ENCODE assay signal across 9 mouse cellular contexts in genomic region chr8:110719898-110720653, GRCm38 (mm10). TPM values are rescaled to one million over a fixed set of nuclear protein-coding genes. Genes with fewer than 3 reads are reported as not detected.
DNase-seq lines count a peak whose midpoint lies in the region; ATAC-seq and TF ChIP-seq lines count a peak whose summit lies in the region.
"Had no signal": no experiment of that assay in that cellular context is flagged by ENCODE, and none has a peak within 500 bp of the region (broad histone marks: within the 10 kb centered on the region; RNA-seq: fewer than 3 reads in every experiment).

No protein-coding gene starts in this region.

- DNase-seq in lung, embryonic 14.5 days: no peak
- DNase-seq in lung, postnatal 14 days: no peak
- DNase-seq in left cerebral cortex, postnatal 25 days (ENCODE audit: low spot score in 2 of 2): no peak
- DNase-seq in spleen, postnatal 4 days (ENCODE audit: low spot score in 2 of 2): no peak

- H3K27ac ChIP-seq in lung, embryonic 14.5 days (ENCODE audit: low read depth): peak overlapping the region; percentile 97
- H3K27ac ChIP-seq in forebrain, embryonic 16.5 days (ENCODE audit: low read length): peak overlapping the region; percentile 88
- peak overlapping the region; percentile 85 for H3K27ac ChIP-seq in intestine, embryonic 16.5 days (ENCODE audit: low read length)
- peak overlapping the region; percentile 81 for H3K27ac ChIP-seq in olfactory bulb, adult 2 months (ENCODE audit: insufficient read depth, low read depth, low read length)
- H3K27ac ChIP-seq: liver, embryonic 15.5 days had no signal

- no peaks in the 10 kb centered on the region for H3K27me3 ChIP-seq in lung, embryonic 14.5 days (ENCODE audit: insufficient read depth, low read length)
- no peaks in the 10 kb centered on the region for H3K27me3 ChIP-seq in forebrain, embryonic 16.5 days (replicated peaks; ENCODE audit: control insufficient read depth, insufficient read depth, low read length)
- H3K27me3 ChIP-seq in intestine, embryonic 16.5 days (replicated peaks; ENCODE audit: control insufficient read depth, insufficient read depth, low read length): no peaks in the 10 kb centered on the region
- H3K27me3 ChIP-seq: Patski had no signal

- no peaks in the 10 kb centered on the region for H3K9me3 ChIP-seq in lung, embryonic 14.5 days (ENCODE audit: low read depth, low read length)
- H3K9me3 ChIP-seq in forebrain, embryonic 16.5 days (ENCODE audit: control insufficient read depth, low read length): no peaks in the 10 kb centered on the region
- H3K9me3 ChIP-seq in intestine, embryonic 16.5 days (ENCODE audit: control insufficient read depth, low read length): no peaks in the 10 kb centered on the region
- H3K9me3 ChIP-seq: liver, embryonic 15.5 days had no signal

- intact Hi-C loops in left cerebral cortex, postnatal 25 days (cut with DNase I): loop anchor here (2.0 kb wide), 1 partner anchor 55 kb away; no protein-coding TSS in a partner anchor

- peak overlapping the region; percentile 20; the same call in 1 of the 2 replicates for H3K9ac ChIP-seq in lung, embryonic 14.5 days
- H3K9ac ChIP-seq in forebrain, embryonic 16.5 days (replicated peaks; ENCODE audit: low read depth, low read length): peak overlapping the region; percentile 94
- peak overlapping the region; percentile 3; the same call in 1 of the 2 replicates for H3K9ac ChIP-seq in intestine, embryonic 16.5 days (ENCODE audit: low read depth, low read length)
- H3K9ac ChIP-seq: liver, embryonic 15.5 days had no signal

- peak overlapping the region; percentile 67; the same call in 1 of the 2 replicates for H3K4me3 ChIP-seq in lung, embryonic 14.5 days (ENCODE audit: low read depth, low read length)
- H3K4me3 ChIP-seq in forebrain, embryonic 16.5 days (replicated peaks; ENCODE audit: low read length): peak overlapping the region; percentile 82; the same call in 1 of the 2 replicates
- H3K4me3 ChIP-seq in intestine, embryonic 16.5 days (ENCODE audit: low read length): no peak overlapping the region
- no peak overlapping the region for H3K4me3 ChIP-seq in olfactory bulb, adult 2 months (ENCODE audit: insufficient read depth, low read depth, low read length)

- H3K4me2 ChIP-seq in lung, embryonic 14.5 days: peak overlapping the region; percentile 93
- peak overlapping the region; percentile 89 for H3K4me2 ChIP-seq in forebrain, embryonic 16.5 days (ENCODE audit: low read length)
- H3K4me2 ChIP-seq in intestine, embryonic 16.5 days (ENCODE audit: low read depth, low read length): no peak overlapping the region

- 47% methylated on average over 6 of the region's 6 CpGs for WGBS in lung, embryonic 14.5 days
- WGBS in forebrain, embryonic 16.5 days: 55% methylated on average over 6 of the region's 6 CpGs
- WGBS in intestine, embryonic 16.5 days: 51% methylated on average over 6 of the region's 6 CpGs
- 72% methylated on average over 6 of the region's 6 CpGs for WGBS in olfactory bulb, adult 2 months

- no peak for TF ChIP-seq POLR2A in olfactory bulb, adult 2 months (IDR thresholded peaks at IDR 0.05; ENCODE audit: insufficient read depth, low read depth, low read length)

- peaks cover 21% of the 10 kb centered on the region for H3K36me3 ChIP-seq in lung, embryonic 14.5 days (ENCODE audit: insufficient read depth)
- H3K36me3 ChIP-seq in forebrain, embryonic 16.5 days (ENCODE audit: control insufficient read depth, insufficient read depth): no peaks in the 10 kb centered on the region
- H3K36me3 ChIP-seq in intestine, embryonic 16.5 days (ENCODE audit: control insufficient read depth, insufficient read depth, low read length): no peaks in the 10 kb centered on the region
- H3K36me3 ChIP-seq: liver, embryonic 15.5 days had no signal

- TF ChIP-seq CTCF in lung, embryonic 14.5 days (IDR thresholded peaks at IDR 0.05; ENCODE audit: low read depth): no peak
- TF ChIP-seq CTCF in olfactory bulb, adult 2 months (IDR thresholded peaks at IDR 0.05; ENCODE audit: insufficient read depth, low read depth, low read length): no peak

- peaks cover 61% of the 10 kb centered on the region for H3K4me1 ChIP-seq in lung, embryonic 14.5 days (ENCODE audit: insufficient read depth)
- peaks cover 75% of the 10 kb centered on the region for H3K4me1 ChIP-seq in forebrain, embryonic 16.5 days (replicated peaks; ENCODE audit: control insufficient read depth, insufficient read depth, low read length)
- H3K4me1 ChIP-seq in intestine, embryonic 16.5 days (ENCODE audit: control insufficient read depth, insufficient read depth, low read length): peaks cover 73% of the 10 kb centered on the region
- H3K4me1 ChIP-seq in olfactory bulb, adult 2 months (ENCODE audit: control insufficient read depth, insufficient read depth, low read length): peaks cover 77% of the 10 kb centered on the region

- no peak for ATAC-seq in lung, embryonic 14.5 days (ENCODE audit: insufficient read depth)
- no peak for ATAC-seq in forebrain, embryonic 16.5 days
- no peak for ATAC-seq in intestine, embryonic 16.5 days

RNA-seq across cellular contexts. Expression of gene Mtss1l, which starts 1.2 kb away (rescaled TPM):
- polyA plus RNA-seq in lung, embryonic 14.5 days (2014; fragmentation: Nextera tagmentation; extraction: Ambion mirVana): 30.9 and 39.9 TPM in 2 replicates
- 24.6 and 24.8 TPM in 2 replicates for polyA plus RNA-seq in forebrain, embryonic 16.5 days (2015; fragmentation: Nextera tagmentation; extraction: Ambion mirVana)
- 3.3 and 4.0 TPM in 2 replicates for polyA plus RNA-seq in intestine, embryonic 16.5 days (2015; fragmentation: Nextera tagmentation; extraction: Ambion mirVana)
- polyA plus RNA-seq in olfactory bulb, adult 2 months (2012; ENCODE audit: insufficient read depth, insufficient read length, low replicate concordance, missing spikeins): not detected in 2 replicates
- total RNA-seq in left cerebral cortex, postnatal 25 days (2021): 100 to 1,000 TPM; 195 to 204 TPM

Comparison
In these comparisons a context has a peak if more than half of its experiments do, and no peak if none do; other contexts are left out.
1. H3K4me3 ChIP-seq: peak in lung, embryonic 14.5 days (single experiment) and forebrain, embryonic 16.5 days (single experiment); none in intestine, embryonic 16.5 days (single experiment) and olfactory bulb, adult 2 months (single experiment).
2. H3K9ac ChIP-seq: peak in every context shown above with its lines; median percentile 94 in forebrain, embryonic 16.5 days; 20 in lung, embryonic 14.5 days; 3 in intestine, embryonic 16.5 days.
3. Peak in every context shown above with its lines, with median percentiles within 50 percentile points of each other: H3K27ac ChIP-seq.